Mouse (Mus musculus): ENCODE measurements around the gene Dab1. TPM values are rescaled to one million over a fixed set of nuclear protein-coding genes. Genes with fewer than 3 reads are reported as not detected.

Gene Dab1
- total and polyA plus RNA-seq, 3 experiments = not detected

DNA sequence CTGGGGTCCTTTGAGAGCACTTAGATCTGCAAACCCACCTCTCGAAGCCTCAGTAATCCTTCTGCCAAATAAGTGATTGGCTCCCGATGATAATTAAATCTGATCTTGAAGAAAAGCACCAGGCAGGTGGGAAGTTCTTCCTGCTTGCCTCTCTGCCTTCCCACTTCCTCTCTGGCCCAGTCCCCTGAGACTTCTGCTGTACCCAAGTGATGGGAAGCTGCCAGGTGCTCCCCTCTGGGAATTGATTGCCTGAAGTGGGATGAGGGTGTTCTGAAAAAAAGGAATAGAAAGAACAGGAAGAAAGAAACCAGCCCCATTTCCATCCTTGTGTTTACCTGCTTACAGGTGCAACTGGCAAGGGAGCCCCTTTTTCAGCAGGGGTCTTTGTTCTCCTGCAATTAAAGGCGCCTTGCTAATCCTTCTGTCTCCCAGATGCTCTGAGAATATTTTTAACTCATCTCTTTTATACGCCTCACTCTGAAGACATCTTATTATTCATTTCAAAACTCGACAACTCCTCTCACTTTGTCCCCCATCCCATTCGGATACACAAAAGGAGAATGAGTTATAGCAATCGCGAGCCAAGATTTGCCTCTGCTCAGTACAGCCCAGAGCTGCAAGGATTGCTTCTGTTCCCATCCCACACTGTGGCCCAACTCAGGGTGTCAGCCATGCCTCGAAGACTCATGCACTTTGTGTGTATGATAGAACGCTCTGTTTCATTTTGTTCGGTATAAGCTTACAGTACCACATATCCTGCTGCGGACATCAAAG is 1043.9 kb downstream of the Dab1 start:
- Histone ChIP-seq H3K27me3 (ENCODE audit: control insufficient read depth in 1 of 2, insufficient read depth in 2 of 2, low read length in 2 of 2) (no peaks in the 10 kb centered on the region), H3K4me1 (ENCODE audit: control insufficient read depth in 1 of 2, insufficient read depth in 2 of 2, low read length in 2 of 2) (no peaks in the 10 kb centered on the region), H3K9ac (ENCODE audit: control insufficient read depth, low read depth, low read length, poor library complexity, severe bottlenecking) (no peak overlapping the region), H3K27ac (ENCODE audit: control insufficient read depth, low read depth, low read length) (no peak overlapping the region), H3K9me3 (replicated peaks; ENCODE audit: insufficient read depth, low read length) (no peaks in the 10 kb centered on the region), H3K36me3 (ENCODE audit: control insufficient read depth in 1 of 2, insufficient read depth in 2 of 2, low read length in 2 of 2) (no peaks in the 10 kb centered on the region), H3K79me2 (ENCODE audit: control insufficient read depth, insufficient read depth, low read length, poor library complexity) (no peaks in the 10 kb centered on the region), H3K4me3 (ENCODE audit: control insufficient read depth in 1 of 2, insufficient read depth in 1 of 2, low read depth in 2 of 2, low read length in 2 of 2) (no peak overlapping the region)
- DNase-seq (ENCODE audit: low read depth, low spot score) = no peak
- TF ChIP-seq CHD1 (IDR thresholded peaks at IDR 0.05; ENCODE audit: low read depth, low read length) (no peak), HCFC1 (IDR thresholded peaks at IDR 0.05; ENCODE audit: low read depth, low read length) (no peak), USF2 (IDR thresholded peaks at IDR 0.05; ENCODE audit: borderline replicate concordance in 1 of 2, insufficient read depth in 1 of 2, low read depth in 1 of 2, low read length in 2 of 2) (no peak)

DNA sequence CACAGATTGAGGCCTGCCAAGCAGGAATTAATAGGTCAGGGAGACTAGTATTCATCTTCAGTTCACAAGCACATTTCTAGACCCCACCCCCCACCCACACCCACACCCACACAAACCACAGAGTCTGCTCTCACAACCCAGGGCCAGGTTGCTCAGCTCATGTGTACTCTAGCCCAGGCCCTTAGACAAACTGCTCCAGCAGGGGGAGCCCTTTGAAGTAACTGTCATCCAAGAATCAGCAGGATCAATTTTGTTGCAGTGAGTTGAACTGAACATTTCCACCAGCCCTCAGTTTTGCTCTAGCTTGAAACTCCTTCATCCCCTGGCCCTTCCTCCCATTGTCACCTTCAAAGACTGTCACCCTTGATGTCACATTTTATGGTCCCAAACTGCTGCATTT is 1046.4 kb downstream of the Dab1 start:
- Histone ChIP-seq H3K4me1 (ENCODE audit: control insufficient read depth in 1 of 2, insufficient read depth in 2 of 2, low read length in 2 of 2) (no peaks in the 10 kb centered on the region), H3K9me3 (replicated peaks; ENCODE audit: insufficient read depth, low read length) (no peaks in the 10 kb centered on the region), H3K9ac (ENCODE audit: control insufficient read depth, low read depth, low read length, poor library complexity, severe bottlenecking) (no peak overlapping the region), H3K79me2 (ENCODE audit: control insufficient read depth, insufficient read depth, low read length, poor library complexity) (no peaks in the 10 kb centered on the region), H3K36me3 (ENCODE audit: control insufficient read depth in 1 of 2, insufficient read depth in 2 of 2, low read length in 2 of 2) (no peaks in the 10 kb centered on the region), H3K27me3 (ENCODE audit: control insufficient read depth in 1 of 2, insufficient read depth in 2 of 2, low read length in 2 of 2) (no peaks in the 10 kb centered on the region), H3K27ac (ENCODE audit: control insufficient read depth, low read depth, low read length) (no peak overlapping the region), H3K4me3 (ENCODE audit: control insufficient read depth in 1 of 2, insufficient read depth in 1 of 2, low read depth in 2 of 2, low read length in 2 of 2) (no peak overlapping the region)
- DNase-seq (ENCODE audit: low read depth, low spot score) = peak; percentile 3
- no peak for TF ChIP-seq CHD2 (IDR thresholded peaks at IDR 0.05; ENCODE audit: low read length)

DNA sequence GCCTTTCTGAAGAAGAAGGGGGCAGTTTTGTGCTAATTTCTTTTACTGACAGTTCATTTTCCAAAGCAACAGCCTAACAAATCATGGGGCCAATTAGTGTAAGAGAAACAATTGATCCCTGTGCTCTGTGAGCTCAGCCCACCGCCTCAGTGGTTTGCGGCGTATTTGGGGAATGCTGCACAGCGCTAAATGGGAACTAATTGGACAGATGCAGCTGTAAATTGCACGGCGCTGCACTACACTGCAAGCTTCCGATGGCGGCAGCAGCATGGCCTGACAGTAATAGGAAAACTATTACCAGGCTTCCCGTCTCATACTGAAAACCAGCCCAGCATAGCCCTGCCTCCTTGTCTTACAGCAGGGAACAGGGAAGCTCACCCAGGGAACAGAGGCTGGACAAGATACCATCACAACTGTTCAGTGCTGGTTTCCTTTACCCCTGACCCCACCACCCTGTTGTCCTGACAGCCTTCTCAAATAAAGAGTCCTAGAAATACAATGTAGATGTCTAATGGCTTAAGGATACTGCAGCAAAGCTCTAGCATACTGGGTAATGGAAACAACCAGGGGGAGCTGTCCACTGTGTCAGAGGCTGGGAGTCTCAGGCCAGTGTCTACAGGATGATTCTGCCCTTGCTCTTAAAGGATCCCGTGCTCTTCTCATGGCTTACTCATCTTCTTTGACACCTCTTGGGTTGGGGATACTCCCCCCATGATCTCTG is 1047.8 kb downstream of the Dab1 start:
- Histone ChIP-seq H3K79me2 (ENCODE audit: control insufficient read depth, insufficient read depth, low read length, poor library complexity) (no peaks in the 10 kb centered on the region), H3K36me3 (ENCODE audit: control insufficient read depth in 1 of 2, insufficient read depth in 2 of 2, low read length in 2 of 2) (no peaks in the 10 kb centered on the region), H3K27me3 (ENCODE audit: control insufficient read depth in 1 of 2, insufficient read depth in 2 of 2, low read length in 2 of 2) (no peaks in the 10 kb centered on the region), H3K27ac (ENCODE audit: control insufficient read depth, low read depth, low read length) (no peak overlapping the region), H3K9ac (ENCODE audit: control insufficient read depth, low read depth, low read length, poor library complexity, severe bottlenecking) (no peak overlapping the region), H3K4me3 (ENCODE audit: control insufficient read depth in 1 of 2, insufficient read depth in 1 of 2, low read depth in 2 of 2, low read length in 2 of 2) (no peak overlapping the region), H3K9me3 (replicated peaks; ENCODE audit: insufficient read depth, low read length) (no peaks in the 10 kb centered on the region), H3K4me1 (ENCODE audit: control insufficient read depth in 1 of 2, insufficient read depth in 2 of 2, low read length in 2 of 2) (no peaks in the 10 kb centered on the region)
- TF ChIP-seq MAX (IDR thresholded peaks at IDR 0.05; ENCODE audit: low read length) = no peak
- no peak for TF ChIP-seq POLR2AphosphoS5 (IDR thresholded peaks at IDR 0.05; ENCODE audit: borderline replicate concordance, low read depth, low read length)
- no peak for TF ChIP-seq ZMIZ1 (IDR thresholded peaks at IDR 0.05; ENCODE audit: low read depth, low read length)
- TF ChIP-seq USF2 (IDR thresholded peaks at IDR 0.05; ENCODE audit: borderline replicate concordance in 1 of 2, insufficient read depth in 1 of 2, low read depth in 1 of 2, low read length in 2 of 2) = no peak
- no peak for TF ChIP-seq ELF1 (IDR thresholded peaks at IDR 0.05; ENCODE audit: low read depth, low read length)
- TF ChIP-seq TAL1 (IDR thresholded peaks at IDR 0.05; ENCODE audit: low read length) = no peak
- no peak for TF ChIP-seq CHD2 (IDR thresholded peaks at IDR 0.05; ENCODE audit: low read length)
- no peak for TF ChIP-seq POLR2A (IDR thresholded peaks at IDR 0.05; ENCODE audit: control insufficient read depth in 1 of 2, insufficient read depth in 1 of 2, low read depth in 1 of 2, low read length in 2 of 2, poor library complexity in 1 of 2)
- TF ChIP-seq UBTF (IDR thresholded peaks at IDR 0.05; ENCODE audit: borderline replicate concordance, insufficient read depth, low read depth, low read length) = no peak
- TF ChIP-seq NRF1 (IDR thresholded peaks at IDR 0.05; ENCODE audit: insufficient read depth, low read depth, low read length, poor library complexity, severe bottlenecking) = no peak
- no peak for TF ChIP-seq SMC3 (IDR thresholded peaks at IDR 0.05; ENCODE audit: low read depth, low read length)
- no peak for TF ChIP-seq CHD1 (IDR thresholded peaks at IDR 0.05; ENCODE audit: low read depth, low read length)
- no peak for TF ChIP-seq ETS1 (IDR thresholded peaks at IDR 0.05; ENCODE audit: low read depth, low read length)
- DNase-seq (ENCODE audit: low read depth, low spot score) = no peak

Data from MEL (cell line).